Mouse (Mus musculus) ES-E14 (cell line): ENCODE measurements around the gene Dscam. TPM values are rescaled to one million over a fixed set of nuclear protein-coding genes. Genes with fewer than 3 reads are reported as not detected.

Source experiments
- DNase-seq: peaks from one replicate; pipeline ENCODE4 v3.0.0-alpha.2; 2013; ENCODE audit warnings: low read depth, low spot score
- H3K27ac ChIP-seq: 2 replicates; pipeline ENCODE4 v1.5.1; 2012; ENCODE audit warnings: low read depth, mild to moderate bottlenecking, low read length, moderate library complexity, mixed read lengths; ENCODE audit not compliant: poor library complexity, insufficient read depth, severe bottlenecking
- H3K36me3 ChIP-seq: 2 replicates; pipeline ENCODE4 v1.6.1; 2012; ENCODE audit warnings: mild to moderate bottlenecking, low read length, moderate library complexity, mixed read lengths; ENCODE audit not compliant: control insufficient read depth, poor library complexity, insufficient read depth, severe bottlenecking
- H3K4me1 ChIP-seq, 2 experiments: fragments of 150-350 bp in 1 of 2; sonication (generic) in 1 of 2; 2 replicates each; pipeline ENCODE4 v1.6.1; 2012; ENCODE audit warnings: low read length in 2 of 2, mild to moderate bottlenecking in 1 of 2, mixed read lengths in 1 of 2; ENCODE audit not compliant: control insufficient read depth in 2 of 2, insufficient read depth in 2 of 2, poor library complexity in 1 of 2
- H3K4me3 ChIP-seq, 2 experiments: fragments of 150-350 bp in 1 of 2; sonication (generic) in 1 of 2; 2 replicates each; pipeline ENCODE4 v1.5.1; 2012; ENCODE audit warnings: low read length in 2 of 2, low read depth in 1 of 2, mild to moderate bottlenecking in 1 of 2, mixed read lengths in 1 of 2; ENCODE audit not compliant: insufficient read depth in 1 of 2, poor library complexity in 1 of 2, severe bottlenecking in 1 of 2
- H3K9ac ChIP-seq: 2 replicates; pipeline ENCODE4 v1.6.1; 2012; ENCODE audit warnings: low read depth, mild to moderate bottlenecking, low read length, mixed read lengths; ENCODE audit not compliant: poor library complexity, insufficient read depth, severe bottlenecking
- H3K9me3 ChIP-seq: fragments of 150-350 bp; sonication (generic); 2 replicates; pipeline ENCODE4 v1.6.1; 2012; ENCODE audit warnings: low read depth, mild to moderate bottlenecking, low read length; ENCODE audit not compliant: control insufficient read depth, insufficient read depth
- CHD2 ChIP-seq: IDR thresholded peaks from 2 replicates; pipeline ENCODE4 v1.6.1; 2014; ENCODE audit warnings: mild to moderate bottlenecking, low read depth, low read length, inconsistent platforms
- HCFC1 ChIP-seq: IDR thresholded peaks from 2 replicates; pipeline ENCODE4 v1.6.1; 2012; ENCODE audit warnings: low read length, inconsistent platforms, borderline replicate concordance; ENCODE audit not compliant: insufficient read depth
- MAFK ChIP-seq: IDR thresholded peaks from 2 replicates; pipeline ENCODE4 v1.6.1; 2014; ENCODE audit warnings: mild to moderate bottlenecking, low read depth, low read length, inconsistent platforms; ENCODE audit not compliant: insufficient read depth
- ZC3H11A ChIP-seq: IDR thresholded peaks from 2 replicates; pipeline ENCODE4 v1.6.1; 2012; ENCODE audit warnings: low read depth, mild to moderate bottlenecking, inconsistent platforms, low read length, borderline replicate concordance
- ZNF384 ChIP-seq: IDR thresholded peaks from 2 replicates; pipeline ENCODE4 v1.6.1; 2012; ENCODE audit warnings: low read depth, low read length, inconsistent platforms
- in situ Hi-C, 2 experiments: fragments of 600-800 bp; cut with MboI; formaldehyde crosslinking; loops; one replicate each; pipeline ENCODE4 v1.15.1; 2025; ENCODE audit warnings: low sequenced_read_pairs in 2 of 2, inconsistent platforms in 1 of 2; ENCODE audit not compliant: unreplicated experiment in 2 of 2
- total RNA-seq: library from RNA; depleted of rRNA; stranded (reverse); fragments of 300-350 nt; gene quantifications from 2 replicates; pipeline ENCODE4 v1.2.3, GENCODE M21; 2012

The Dscam gene
- total RNA-seq, 1 experiment, result 0.04 TPM

DNA sequence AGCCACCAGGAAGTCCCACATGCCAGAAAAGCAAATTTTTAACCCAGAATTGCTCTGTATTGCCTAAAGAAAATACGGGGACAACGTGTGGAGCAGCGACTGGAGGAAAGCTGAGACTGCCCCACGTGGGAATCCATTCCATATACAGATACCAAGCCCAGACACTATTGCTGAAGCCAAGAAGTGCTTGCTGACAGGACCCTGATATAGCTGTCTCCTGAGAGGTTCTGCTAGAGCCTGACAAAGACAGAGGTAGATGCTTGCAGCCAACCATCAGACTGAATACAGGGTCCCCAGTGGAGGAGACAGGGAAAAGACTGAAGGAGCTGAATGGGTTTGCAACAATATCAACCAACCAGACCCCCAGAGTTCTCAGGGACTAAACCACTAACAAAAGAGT is 293.3 kb downstream of the Dscam start:
- Histone ChIP-seq H3K4me1 (no peaks in the 10 kb centered on the region), H3K27ac (no peak overlapping the region), H3K4me3 (no peak overlapping the region), H3K9me3 (no peaks in the 10 kb centered on the region), H3K9ac (no peak overlapping the region), H3K36me3 (no peaks in the 10 kb centered on the region)
- DNase-seq, result no peak
- in situ Hi-C loops, result no loop called here
- TF ChIP-seq CHD2, result no peak
- TF ChIP-seq MAFK, result no peak
- no peak for TF ChIP-seq ZC3H11A
- TF ChIP-seq HCFC1, result no peak
- no peak for TF ChIP-seq ZNF384

- in situ Hi-C loops, result no loop called here
- H3K9ac ChIP-seq, result no peak overlapping the region
- H3K4me1 ChIP-seq, result peaks cover 0 to 2% of the 10 kb centered on the region in 2 experiments; a peak in 1 of 4 replicates
- no peaks in the 10 kb centered on the region for H3K9me3 ChIP-seq
- no peak for DNase-seq
- TF ChIP-seq ZC3H11A, result no peak
- no peak for TF ChIP-seq ZNF384
- TF ChIP-seq CHD2, result no peak
- TF ChIP-seq HCFC1, result no peak
- TF ChIP-seq MAFK, result no peak
- no peak overlapping the region for H3K4me3 ChIP-seq
- H3K27ac ChIP-seq, result no peak overlapping the region
- no peaks in the 10 kb centered on the region for H3K36me3 ChIP-seq
Measured at GRCm38 (mm10) chr16:96872799-96873198, 297.8 kb downstream of the Dscam start.

DNA sequence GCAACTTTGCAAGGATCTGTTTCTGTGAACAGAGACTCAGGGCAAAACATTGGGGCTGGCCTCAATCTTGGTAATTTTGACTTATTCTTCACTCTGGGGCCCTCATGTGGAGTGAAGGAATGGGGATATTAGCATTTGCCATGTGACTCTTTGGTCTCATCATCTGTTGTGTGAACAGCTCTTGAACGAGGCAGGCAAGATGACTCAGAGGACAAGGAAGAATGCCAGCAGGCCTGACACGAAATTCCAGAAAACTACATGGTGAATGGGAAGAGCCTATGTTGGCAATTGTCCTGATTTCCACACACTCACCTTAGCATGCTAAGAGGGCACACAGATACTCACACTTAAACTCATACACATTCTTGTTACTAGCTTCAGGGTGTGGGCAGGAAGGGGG is 313.0 kb downstream of the Dscam start:
- no peak overlapping the region for H3K27ac ChIP-seq
- in situ Hi-C loops, result no loop called here
- no peak overlapping the region for H3K9ac ChIP-seq
- H3K9me3 ChIP-seq, result no peaks in the 10 kb centered on the region
- H3K4me3 ChIP-seq, result no peak overlapping the region
- no peaks in the 10 kb centered on the region for H3K4me1 ChIP-seq
- H3K36me3 ChIP-seq, result no peaks in the 10 kb centered on the region
- no peak for DNase-seq
- TF ChIP-seq CHD2 (no peak), MAFK (no peak), HCFC1 (no peak), ZNF384 (no peak), ZC3H11A (no peak)

DNA sequence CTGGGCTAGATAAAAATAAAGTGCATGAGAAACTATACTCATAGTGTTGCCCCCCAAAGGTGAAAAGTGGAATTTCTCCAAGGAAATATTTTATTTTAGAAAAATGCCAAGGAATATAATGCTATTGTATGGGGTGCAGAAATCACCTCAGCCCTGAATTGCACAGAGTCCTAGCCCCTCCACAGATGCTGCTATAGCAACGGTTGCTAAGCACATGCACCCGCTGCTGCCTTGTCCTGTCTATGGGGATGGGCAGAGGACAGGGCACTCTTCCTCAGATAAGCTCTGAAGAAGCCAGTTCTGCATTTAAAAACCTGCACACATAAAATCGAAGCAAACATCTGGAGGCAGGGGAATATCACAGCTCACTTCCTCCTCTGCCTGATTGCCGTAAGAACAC is 315.5 kb downstream of the Dscam start:
- H3K9ac ChIP-seq, result no peak overlapping the region
- no peak overlapping the region for H3K27ac ChIP-seq
- TF ChIP-seq HCFC1 (no peak), ZC3H11A (no peak), CHD2 (no peak), MAFK (no peak), ZNF384 (no peak)
- no peak for DNase-seq
- H3K4me3 ChIP-seq, result no peak overlapping the region
- no peaks in the 10 kb centered on the region for H3K4me1 ChIP-seq
- H3K36me3 ChIP-seq, result no peaks in the 10 kb centered on the region
- in situ Hi-C loops, result no loop called here
- H3K9me3 ChIP-seq, result no peaks in the 10 kb centered on the region

- in situ Hi-C loops, result no loop called here
Measured at GRCm38 (mm10) chr16:96852383-96852782, 318.2 kb downstream of the Dscam start.

More at GRCm38 (mm10) chr16:96852383-96852782, 318.2 kb downstream of the Dscam start:
- Histone ChIP-seq H3K36me3 (no peaks in the 10 kb centered on the region), H3K4me1 (no peaks in the 10 kb centered on the region), H3K4me3 (no peak overlapping the region), H3K27ac (no peak overlapping the region), H3K9me3 (no peaks in the 10 kb centered on the region), H3K9ac (no peak overlapping the region)
- peak; percentile 53 for DNase-seq
- TF ChIP-seq ZC3H11A (no peak), MAFK (no peak), ZNF384 (no peak), CHD2 (no peak), HCFC1 (no peak)
